Mouse (Mus musculus) limb, embryonic 15.5 days (tissue): ENCODE data around the gene Gm9964. TPM values are rescaled to one million over a fixed set of nuclear protein-coding genes. Genes with fewer than 3 reads are reported as not detected.
A peak's percentile ranks its signal among the peaks of the same experiment; 100 is the strongest.
"Not testable (repeated sequence)": the region's sequence is repeated elsewhere in the genome, so short reads cannot be mapped to it uniquely, and the experiment has no call there.

ENCODE experiments used
- ATAC-seq: fragments of 200-750 bp; cut with Nextera tagmentation; 2 replicates; pipeline ENCODE4 v1.8.0; 2017; ENCODE audit warnings: low read depth, moderate TSS enrichment; ENCODE audit not compliant: insufficient number of reproducible peaks, low FRiP score, low TSS enrichment
- H3K27ac ChIP-seq: fragments of 300-500 bp; sonication (generic); 2 replicates; pipeline ENCODE4 v1.5.1; 2015; ENCODE audit warnings: moderate library complexity, mild to moderate bottlenecking, inconsistent platforms
- H3K27me3 ChIP-seq: fragments of 300-500 bp; sonication (generic); 2 replicates; pipeline ENCODE4 v1.6.1; 2015; ENCODE audit warnings: inconsistent platforms
- H3K36me3 ChIP-seq: fragments of 300-500 bp; sonication (generic); 2 replicates; pipeline ENCODE4 v1.6.1; 2015; ENCODE audit warnings: inconsistent platforms
- H3K4me1 ChIP-seq: fragments of 300-500 bp; sonication (generic); 2 replicates; pipeline ENCODE4 v1.6.1; 2015; ENCODE audit warnings: inconsistent platforms
- H3K4me2 ChIP-seq: fragments of 300-500 bp; sonication (generic); 2 replicates; pipeline ENCODE4 v1.6.1; 2015; ENCODE audit warnings: mild to moderate bottlenecking, inconsistent platforms
- H3K4me3 ChIP-seq: fragments of 300-500 bp; sonication (generic); 2 replicates; pipeline ENCODE4 v1.5.1; 2015; ENCODE audit warnings: mild to moderate bottlenecking, inconsistent platforms
- H3K9ac ChIP-seq: fragments of 300-500 bp; sonication (generic); 2 replicates; pipeline ENCODE4 v1.6.1; 2015; ENCODE audit warnings: inconsistent platforms
- H3K9me3 ChIP-seq: fragments of 300-500 bp; sonication (generic); 2 replicates; pipeline ENCODE4 v1.6.1; 2016; ENCODE audit warnings: inconsistent platforms
- WGBS: fragments of 180-500 bp; shearing (Covaris S2); methylation state at CpG from one replicate; pipeline ENCODE4 v1.1.7; 2015; 5-methylcytosine and 5-hydroxymethylcytosine counted together
- polyA plus RNA-seq: library from polyadenylated mRNA; unstranded; fragments of >200 nt; fragmentation: Nextera tagmentation; extraction: Ambion mirVana; gene quantifications from 2 replicates; pipeline ENCODE4 v1.2.1, GENCODE M21; 2015

Gm9964 gene
- polyA plus RNA-seq, 1 experiment from 2014 or later: not detected

DNA sequence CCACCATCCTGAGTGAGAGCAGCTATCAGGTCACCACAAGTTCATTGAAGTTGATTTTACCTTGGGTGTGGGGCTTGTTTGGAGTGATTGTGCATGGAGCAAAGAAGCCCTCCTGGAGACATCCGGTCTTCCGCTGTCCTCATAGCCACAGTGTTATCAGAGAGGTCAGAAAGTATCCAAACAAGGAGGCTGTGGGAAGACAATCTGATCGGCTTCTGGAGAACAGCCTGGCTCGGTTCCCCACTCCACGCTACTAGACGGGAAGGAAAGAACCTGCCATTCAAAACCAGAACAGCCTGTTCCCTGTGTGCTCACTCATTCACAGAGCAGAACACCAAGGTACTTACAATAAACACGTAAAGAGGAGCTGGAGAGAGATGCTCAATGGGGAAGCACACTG, 23.1 kb upstream of the Gm9964 start:
- no peak overlapping the region for H3K9ac ChIP-seq
- no peak overlapping the region for H3K4me3 ChIP-seq
- H3K4me1 ChIP-seq: peaks cover 23% of the 10 kb centered on the region
- H3K27ac ChIP-seq: no peak overlapping the region
- H3K36me3 ChIP-seq: no peaks in the 10 kb centered on the region
- ATAC-seq: no peak
- 80% methylated on average over 7 of the region's 7 CpGs for WGBS
- H3K9me3 ChIP-seq: no peaks in the 10 kb centered on the region
- no peak overlapping the region for H3K4me2 ChIP-seq
- no peaks in the 10 kb centered on the region for H3K27me3 ChIP-seq

GRCm38 (mm10) chr11:79316807-79317345, 20.2 kb upstream of the Gm9964 start:
- 68% methylated on average over 8 of the region's 8 CpGs for WGBS
- ATAC-seq: no peak
- H3K27ac ChIP-seq: peak overlapping the region; percentile 35
- H3K9ac ChIP-seq: no peak overlapping the region
- H3K9me3 ChIP-seq: no peaks in the 10 kb centered on the region
- H3K4me1 ChIP-seq: peaks cover 20% of the 10 kb centered on the region
- no peak overlapping the region for H3K4me3 ChIP-seq
- H3K36me3 ChIP-seq: no peaks in the 10 kb centered on the region
- no peak overlapping the region for H3K4me2 ChIP-seq
- no peaks in the 10 kb centered on the region for H3K27me3 ChIP-seq

DNA sequence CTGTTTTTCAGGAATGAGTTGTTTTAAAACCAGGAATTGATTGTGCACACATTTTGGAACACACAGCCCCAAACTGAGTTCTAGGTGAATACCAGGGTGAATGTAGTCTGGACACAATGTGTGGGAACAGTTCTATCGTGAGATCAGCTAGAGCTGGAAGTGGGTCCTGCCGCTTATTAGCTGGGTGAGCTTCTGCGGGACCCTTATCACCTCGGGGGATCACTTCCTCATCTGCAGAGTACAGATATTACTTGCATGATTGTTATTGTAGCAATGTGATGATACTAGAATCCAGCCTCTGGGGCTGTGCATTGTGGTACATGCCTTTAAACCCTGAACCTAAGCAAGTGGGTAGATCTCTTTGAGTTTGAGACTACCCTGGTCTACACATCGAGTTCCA, 13.8 kb upstream of the Gm9964 start:
- H3K27ac ChIP-seq: no peak overlapping the region
- H3K27me3 ChIP-seq: no peaks in the 10 kb centered on the region
- H3K9ac ChIP-seq: no peak overlapping the region
- no peaks in the 10 kb centered on the region for H3K36me3 ChIP-seq
- H3K4me1 ChIP-seq: peaks cover 18% of the 10 kb centered on the region
- 77% methylated on average over 5 of the region's 5 CpGs for WGBS
- no peak overlapping the region for H3K4me2 ChIP-seq
- no peaks in the 10 kb centered on the region for H3K9me3 ChIP-seq
- no peak overlapping the region for H3K4me3 ChIP-seq
- ATAC-seq: no peak

- peak overlapping the region; percentile 79 for H3K27ac ChIP-seq
- H3K36me3 ChIP-seq: no peaks in the 10 kb centered on the region
- H3K4me2 ChIP-seq: no peak overlapping the region
- no peaks in the 10 kb centered on the region for H3K9me3 ChIP-seq
- no peaks in the 10 kb centered on the region for H3K27me3 ChIP-seq
- ATAC-seq: no peak
- peaks cover 20% of the 10 kb centered on the region for H3K4me1 ChIP-seq
- no peak overlapping the region for H3K4me3 ChIP-seq
- 66% methylated on average over 9 of the region's 9 CpGs for WGBS
- H3K9ac ChIP-seq: no peak overlapping the region
Observed at GRCm38 (mm10) chr11:79307560-79308200, 11.0 kb upstream of the Gm9964 start.

- no peaks in the 10 kb centered on the region for H3K36me3 ChIP-seq
- H3K4me2 ChIP-seq: peak overlapping the region; percentile 1; the same call in 1 of the 2 replicates
- peaks cover 20% of the 10 kb centered on the region for H3K4me1 ChIP-seq
- peak overlapping the region; percentile 79 for H3K27ac ChIP-seq
- H3K4me3 ChIP-seq: no peak overlapping the region
- H3K9me3 ChIP-seq: no peaks in the 10 kb centered on the region
- H3K27me3 ChIP-seq: no peaks in the 10 kb centered on the region
- ATAC-seq: no peak
- no peak overlapping the region for H3K9ac ChIP-seq
- 24% methylated on average over 10 of the region's 10 CpGs for WGBS
Observed at GRCm38 (mm10) chr11:79306996-79307395, 10.3 kb upstream of the Gm9964 start.

- WGBS: 26% methylated on average over 7 of the region's 7 CpGs
- Histone ChIP-seq H3K9ac (no peak overlapping the region), H3K4me1 (peaks cover 20% of the 10 kb centered on the region), H3K9me3 (no peaks in the 10 kb centered on the region), H3K27ac (peak overlapping the region; percentile 79), H3K27me3 (no peaks in the 10 kb centered on the region), H3K4me2 (peak overlapping the region; percentile 1; the same call in 1 of the 2 replicates), H3K36me3 (no peaks in the 10 kb centered on the region), H3K4me3 (no peak overlapping the region)
- ATAC-seq: peak; percentile 61; the same call in 1 of the 2 replicates
Observed at GRCm38 (mm10) chr11:79306510-79306909, 9.8 kb upstream of the Gm9964 start.

- H3K36me3 ChIP-seq: no peaks in the 10 kb centered on the region
- H3K9ac ChIP-seq: no peak overlapping the region
- peaks cover 20% of the 10 kb centered on the region for H3K4me1 ChIP-seq
- H3K9me3 ChIP-seq: no peaks in the 10 kb centered on the region
- H3K4me3 ChIP-seq: no peak overlapping the region
- H3K27me3 ChIP-seq: no peaks in the 10 kb centered on the region
- no peak overlapping the region for H3K4me2 ChIP-seq
- WGBS: 53% methylated on average over 9 of the region's 9 CpGs
- H3K27ac ChIP-seq: peak overlapping the region; percentile 79
- no peak for ATAC-seq
Observed at GRCm38 (mm10) chr11:79305697-79306340, 9.1 kb upstream of the Gm9964 start.

- not testable (repeated sequence) for H3K27me3 ChIP-seq, H3K9ac ChIP-seq, ATAC-seq, H3K4me2 ChIP-seq, H3K27ac ChIP-seq, H3K4me3 ChIP-seq, H3K36me3 ChIP-seq, H3K9me3 ChIP-seq
- WGBS: 89% methylated on average over 4 of the region's 4 CpGs
- H3K4me1 ChIP-seq: peaks cover 20% of the 10 kb centered on the region
Observed at GRCm38 (mm10) chr11:79304245-79304644, 7.5 kb upstream of the Gm9964 start.

DNA sequence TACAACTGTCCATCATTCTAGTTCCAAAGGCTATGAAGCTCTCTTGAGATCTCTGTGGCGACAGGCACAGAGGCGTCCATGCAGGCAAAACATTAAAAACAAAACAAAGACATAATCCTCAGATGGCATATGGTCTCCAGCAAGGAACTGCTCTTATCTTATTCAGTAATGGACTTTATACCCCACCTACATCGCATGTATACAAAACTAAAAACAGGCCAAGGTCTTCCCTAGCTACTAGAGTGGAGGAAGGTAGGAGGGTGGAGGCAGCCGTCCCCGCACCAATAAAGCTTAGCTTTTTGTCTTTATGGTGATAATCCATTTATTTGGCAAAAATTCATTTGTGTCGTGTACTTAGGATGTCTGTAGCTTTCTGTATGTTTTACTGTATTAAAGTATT, 6.4 kb upstream of the Gm9964 start:
- peaks cover 20% of the 10 kb centered on the region for H3K4me1 ChIP-seq
- no peaks in the 10 kb centered on the region for H3K9me3 ChIP-seq
- 83% methylated on average over 6 of the region's 6 CpGs for WGBS
- no peaks in the 10 kb centered on the region for H3K27me3 ChIP-seq
- H3K36me3 ChIP-seq: no peaks in the 10 kb centered on the region
- H3K4me3 ChIP-seq: no peak overlapping the region
- no peak for ATAC-seq
- H3K4me2 ChIP-seq: no peak overlapping the region
- no peak overlapping the region for H3K9ac ChIP-seq
- H3K27ac ChIP-seq: no peak overlapping the region

DNA sequence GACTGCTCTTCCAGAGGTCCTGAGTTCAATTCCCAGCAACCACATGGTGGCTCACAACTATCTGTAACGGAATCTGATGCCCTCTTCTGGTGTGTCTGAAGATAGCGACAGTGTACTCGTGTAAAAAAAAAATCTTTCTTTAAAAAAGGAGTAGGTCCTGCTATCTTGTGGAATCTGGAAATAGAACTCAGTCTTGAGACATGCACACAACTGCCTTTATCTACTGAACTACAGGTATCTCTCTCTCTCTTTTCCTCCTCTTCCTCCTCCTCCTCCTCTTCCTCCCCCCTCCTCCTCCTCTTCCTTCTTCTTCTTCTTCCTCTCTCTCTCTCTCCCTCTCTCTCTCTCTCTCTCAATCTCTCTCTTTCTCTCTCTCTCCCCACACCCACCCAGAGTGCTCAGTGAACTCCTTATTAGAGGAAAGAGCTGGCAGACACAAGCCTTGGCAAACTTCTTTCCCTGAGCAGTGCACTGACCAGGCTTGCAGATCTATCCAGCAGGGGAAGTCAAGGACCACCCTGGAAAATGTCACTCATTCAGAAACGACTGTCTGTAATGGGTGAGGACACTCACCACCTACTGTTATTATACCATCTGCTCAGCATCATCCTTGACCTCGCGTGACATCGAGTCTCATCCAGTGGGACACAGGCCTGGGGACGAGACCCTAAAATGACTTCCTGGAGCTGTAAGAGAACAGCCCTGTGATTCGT, 3.2 kb upstream of the Gm9964 start:
- WGBS: 73% methylated on average over 9 of the region's 9 CpGs

GRCm38 (mm10) chr11:79296167-79296566, 539 bp downstream of the Gm9964 start:
- no peak for ATAC-seq
- 0 out of 2 replicates have a peak, but pooled peaks cover 4% of the 10 kb centered on the region for H3K4me1 ChIP-seq
- 59% methylated on average over 1 of the region's 1 CpGs for WGBS
- H3K4me2 ChIP-seq: no peak overlapping the region
- H3K27ac ChIP-seq: no peak overlapping the region
- H3K36me3 ChIP-seq: no peaks in the 10 kb centered on the region
- H3K27me3 ChIP-seq: no peaks in the 10 kb centered on the region
- no peak overlapping the region for H3K4me3 ChIP-seq
- no peak overlapping the region for H3K9ac ChIP-seq
- H3K9me3 ChIP-seq: no peaks in the 10 kb centered on the region

More for the DNA sequence above, 3.2 kb upstream of the Gm9964 start:
- Histone ChIP-seq H3K9me3 (no peaks in the 10 kb centered on the region), H3K36me3 (no peaks in the 10 kb centered on the region), H3K4me3 (no peak overlapping the region), H3K27me3 (no peaks in the 10 kb centered on the region), H3K27ac (no peak overlapping the region), H3K9ac (no peak overlapping the region), H3K4me1 (no peaks in the 10 kb centered on the region), H3K4me2 (no peak overlapping the region)
- ATAC-seq: no peak

- Histone ChIP-seq H3K4me1 (peaks cover 10% of the 10 kb centered on the region), H3K36me3 (no peaks in the 10 kb centered on the region), H3K27me3 (no peaks in the 10 kb centered on the region), H3K4me2 (no peak overlapping the region), H3K4me3 (no peak overlapping the region), H3K9me3 (no peaks in the 10 kb centered on the region), H3K9ac (no peak overlapping the region), H3K27ac (no peak overlapping the region)
- no peak for ATAC-seq
- 14% methylated on average over 1 of the region's 1 CpGs for WGBS
Observed at GRCm38 (mm10) chr11:79293971-79294370, 2.7 kb downstream of the Gm9964 start.
